Mouse (Mus musculus): ENCODE results near the gene Hook2.

Gene Hook2

GRCm38 (mm10) chr8:85027922-85028321, 37.5 kb downstream of the Hook2 start:
- no peak for DNase-seq (ENCODE audit: low read depth, low spot score)

- no peak for DNase-seq (ENCODE audit: low read depth, low spot score)
Observed at GRCm38 (mm10) chr8:85029271-85029670, 38.9 kb downstream of the Hook2 start.

GRCm38 (mm10) chr8:85032622-85033311, 42.4 kb downstream of the Hook2 start:
- no peak for DNase-seq (ENCODE audit: low read depth, low spot score)

- peak; percentile 72 for DNase-seq (ENCODE audit: low read depth, low spot score)
Observed at GRCm38 (mm10) chr8:85033867-85034266, 43.5 kb downstream of the Hook2 start.

GRCm38 (mm10) chr8:85034764-85035163, 44.4 kb downstream of the Hook2 start:
- peak; percentile 98 for DNase-seq (ENCODE audit: low read depth, low spot score)

GRCm38 (mm10) chr8:85035165-85035727, 44.8 kb downstream of the Hook2 start:
- no peak for DNase-seq (ENCODE audit: low read depth, low spot score)

GRCm38 (mm10) chr8:85035728-85036310, 45.4 kb downstream of the Hook2 start:
- DNase-seq (ENCODE audit: low read depth, low spot score) = peak; percentile 42

- no peak for DNase-seq (ENCODE audit: low read depth, low spot score)
Observed at GRCm38 (mm10) chr8:85036381-85036717, 45.9 kb downstream of the Hook2 start.

GRCm38 (mm10) chr8:85036718-85037365, 46.4 kb downstream of the Hook2 start, which contains the start of gene Tnpo2:
Gene Tnpo2, plus strand, starts transcription at chr8:85036915.
- DNase-seq (ENCODE audit: low read depth, low spot score) = peak; percentile 100

- peak; percentile 87 for DNase-seq (ENCODE audit: low read depth, low spot score)
Observed at GRCm38 (mm10) chr8:85037366-85037680, 46.9 kb downstream of the Hook2 start.

- peak; percentile 44 for DNase-seq (ENCODE audit: low read depth, low spot score)
Observed at GRCm38 (mm10) chr8:85037681-85038531, 47.5 kb downstream of the Hook2 start.

GRCm38 (mm10) chr8:85043619-85044018, 53.2 kb downstream of the Hook2 start:
- no peak for DNase-seq (ENCODE audit: low read depth, low spot score)
